Mouse (Mus musculus) embryonic fibroblast, embryonic 13.5 days (primary cell): ENCODE results near the gene Gm17657. TPM values are rescaled to one million over a fixed set of nuclear protein-coding genes. Genes with fewer than 3 reads are reported as not detected.

Experiments used
- H3K27ac ChIP-seq: 2 replicates; pipeline ENCODE4 v1.5.1; 2012; ENCODE audit warnings: low read length, control low read depth, inconsistent platforms; ENCODE audit not compliant: insufficient read depth
- H3K4me1 ChIP-seq: 2 replicates; pipeline ENCODE4 v1.6.1; 2011; ENCODE audit warnings: low read length; ENCODE audit not compliant: control insufficient read depth, insufficient read depth
- H3K4me3 ChIP-seq: 2 replicates; pipeline ENCODE4 v1.5.1; 2011; ENCODE audit warnings: mild to moderate bottlenecking, control low read depth, low read length; ENCODE audit not compliant: insufficient read depth
- CTCF ChIP-seq: IDR thresholded peaks from 2 replicates; pipeline ENCODE4 v1.5.1; 2011; ENCODE audit warnings: mild to moderate bottlenecking, control low read depth, low read length, moderate library complexity, borderline replicate concordance; ENCODE audit not compliant: insufficient read depth
- POLR2A ChIP-seq: IDR thresholded peaks from 2 replicates; pipeline ENCODE4 v1.6.1; 2011; ENCODE audit warnings: low read depth, mild to moderate bottlenecking, control low read depth, low read length, moderate library complexity
- polyA plus RNA-seq: library from polyadenylated mRNA; stranded (reverse); fragments of >200 nt; gene quantifications from 2 replicates; pipeline ENCODE4 v1.2.4, GENCODE M21; 2011; ENCODE audit warnings: low read depth; ENCODE audit not compliant: missing spikeins, insufficient read length

Gm17657 gene
- polyA plus RNA-seq, 1 experiment: not detected

DNA sequence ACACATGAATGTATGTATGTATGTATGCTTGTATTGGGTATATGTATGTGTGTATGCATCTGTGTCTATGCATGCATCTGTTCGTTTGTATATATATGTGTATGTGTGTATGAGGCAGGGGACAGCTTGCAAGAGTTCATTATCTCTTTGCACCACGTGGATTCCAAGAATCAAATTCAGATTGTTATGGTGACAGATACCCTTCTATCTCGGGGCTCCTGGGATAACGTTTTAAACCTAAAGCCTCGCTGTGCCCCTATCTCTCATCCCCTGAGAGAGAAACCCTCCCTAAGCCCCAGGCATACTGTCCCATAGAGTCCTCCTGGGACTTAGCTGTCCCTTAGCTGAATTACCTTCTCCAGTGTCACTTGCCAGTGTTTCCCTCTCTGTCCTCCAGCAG lies 34.1 kb upstream of the Gm17657 start:
- no peak overlapping the region for H3K27ac ChIP-seq
- no peak overlapping the region for H3K4me3 ChIP-seq
- no peaks in the 10 kb centered on the region for H3K4me1 ChIP-seq
- no peak for TF ChIP-seq POLR2A

DNA sequence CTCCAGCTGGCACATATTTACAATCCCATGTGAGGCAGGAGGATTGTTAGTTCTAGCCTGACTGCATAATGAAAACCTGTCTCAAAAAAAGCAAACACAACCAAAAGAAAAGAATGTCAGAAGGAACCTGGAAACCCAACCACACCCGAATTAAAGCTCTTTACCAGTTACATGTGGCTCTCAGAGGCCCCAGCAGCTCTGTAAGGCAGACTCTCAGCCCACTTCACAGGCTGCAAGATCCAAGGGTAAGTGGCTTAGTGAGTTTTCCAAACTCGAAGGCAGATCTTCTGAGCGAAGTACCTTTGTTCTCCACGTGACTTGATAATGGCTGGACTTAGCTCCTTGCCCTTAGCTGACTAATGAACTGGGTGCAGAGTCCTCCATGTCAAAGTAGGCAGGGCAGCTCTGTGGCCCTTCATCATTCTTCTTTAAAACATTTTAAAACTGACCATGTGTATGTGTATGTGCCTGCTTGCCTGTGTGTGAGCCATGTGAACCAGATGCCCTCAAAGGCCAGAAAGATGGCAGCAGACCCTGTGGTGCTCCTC lies 30.2 kb upstream of the Gm17657 start:
- no peaks in the 10 kb centered on the region for H3K4me1 ChIP-seq
- TF ChIP-seq POLR2A (no peak), CTCF (no peak)
- H3K4me3 ChIP-seq: no peak overlapping the region
- H3K27ac ChIP-seq: no peak overlapping the region

DNA sequence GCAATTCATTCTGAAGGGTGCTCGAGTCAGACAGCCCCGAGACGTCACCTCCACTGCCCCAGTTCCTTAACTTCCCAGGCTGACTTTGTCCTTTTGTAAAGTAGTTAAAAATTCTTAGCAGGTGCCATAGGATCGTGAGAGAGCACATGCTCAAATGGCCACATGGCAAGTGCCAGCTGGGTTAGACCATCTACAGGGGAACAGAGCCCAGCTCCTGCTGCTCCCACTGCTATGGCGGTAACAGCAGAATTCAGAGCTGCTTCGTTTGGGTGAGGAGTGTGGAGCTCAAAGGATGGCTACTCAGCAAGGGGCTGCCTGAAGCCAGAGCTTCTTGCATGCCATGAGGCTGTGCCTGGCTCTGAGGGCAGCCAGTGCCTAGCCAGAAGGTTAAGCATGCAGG lies 20.4 kb upstream of the Gm17657 start:
- no peak overlapping the region for H3K4me3 ChIP-seq
- TF ChIP-seq CTCF (no peak), POLR2A (no peak)
- H3K27ac ChIP-seq: no peak overlapping the region
- no peaks in the 10 kb centered on the region for H3K4me1 ChIP-seq

DNA sequence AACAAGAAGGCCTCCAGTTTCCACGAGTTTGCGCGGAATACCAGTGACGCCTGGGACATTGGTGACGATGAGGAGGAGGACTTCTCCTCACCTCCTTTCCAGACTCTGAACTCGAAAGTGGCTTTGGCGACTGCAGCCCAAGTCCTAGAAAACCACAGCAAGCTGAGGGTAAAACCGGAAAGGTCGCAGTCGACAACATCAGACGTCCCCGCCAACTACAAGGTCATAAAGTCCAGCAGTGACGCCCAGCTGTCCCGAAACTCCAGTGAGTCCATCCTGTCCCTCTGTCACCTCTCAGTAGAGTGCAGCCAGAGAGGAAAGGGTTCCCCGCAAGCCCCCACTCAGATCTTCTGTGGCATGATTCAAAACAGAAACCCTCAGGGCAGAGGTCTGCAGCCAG lies 19.0 kb upstream of the Gm17657 start:
- no peaks in the 10 kb centered on the region for H3K4me1 ChIP-seq
- no peak overlapping the region for H3K4me3 ChIP-seq
- no peak overlapping the region for H3K27ac ChIP-seq
- TF ChIP-seq CTCF (no peak), POLR2A (no peak)

DNA sequence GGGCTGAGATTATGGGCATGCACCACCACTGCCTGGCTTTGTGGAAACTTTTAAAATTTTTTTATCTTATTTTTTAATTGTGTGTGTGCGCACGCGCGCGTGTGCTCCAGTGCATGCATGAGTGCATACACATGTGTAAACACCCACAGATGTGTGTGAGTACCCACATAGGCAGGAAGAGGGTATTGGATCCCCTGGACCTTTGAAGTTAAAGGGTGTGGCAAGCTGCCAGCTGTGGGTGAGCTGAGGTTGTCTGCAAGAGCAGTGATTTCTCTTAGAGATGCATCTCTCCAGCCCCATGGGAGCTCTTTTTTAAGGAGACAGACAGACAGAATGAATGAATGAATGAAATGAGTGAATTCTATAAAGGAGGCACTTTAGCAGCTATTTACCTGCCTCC lies 16.1 kb upstream of the Gm17657 start:
- no peak overlapping the region for H3K27ac ChIP-seq

DNA sequence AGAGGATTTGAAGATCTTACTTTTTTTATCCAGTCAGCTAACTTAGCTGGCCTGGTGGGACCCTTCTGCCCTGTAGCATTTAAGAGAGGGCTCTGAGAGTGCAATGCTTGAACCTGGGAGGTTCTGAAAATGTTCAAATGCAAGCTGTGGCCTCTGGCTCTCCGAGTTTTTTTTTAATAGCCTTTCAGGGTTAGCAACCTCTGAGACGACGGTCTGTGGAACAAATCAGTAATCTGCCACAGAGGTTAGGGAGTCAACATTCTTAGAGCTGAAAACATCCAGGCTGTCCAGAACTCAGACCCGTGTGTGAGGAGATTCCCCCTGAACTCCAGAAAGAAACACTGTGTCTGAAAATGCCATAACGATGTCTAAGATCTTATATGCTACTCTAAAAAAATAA lies 9.0 kb upstream of the Gm17657 start:
- H3K27ac ChIP-seq: no peak overlapping the region
- no peaks in the 10 kb centered on the region for H3K4me1 ChIP-seq
- no peak overlapping the region for H3K4me3 ChIP-seq
- TF ChIP-seq CTCF: no peak
- TF ChIP-seq POLR2A: no peak

More for the DNA sequence above, 16.1 kb upstream of the Gm17657 start:
- Histone ChIP-seq H3K4me3 (no peak overlapping the region), H3K4me1 (no peaks in the 10 kb centered on the region)
- TF ChIP-seq CTCF (no peak), POLR2A (no peak)

DNA sequence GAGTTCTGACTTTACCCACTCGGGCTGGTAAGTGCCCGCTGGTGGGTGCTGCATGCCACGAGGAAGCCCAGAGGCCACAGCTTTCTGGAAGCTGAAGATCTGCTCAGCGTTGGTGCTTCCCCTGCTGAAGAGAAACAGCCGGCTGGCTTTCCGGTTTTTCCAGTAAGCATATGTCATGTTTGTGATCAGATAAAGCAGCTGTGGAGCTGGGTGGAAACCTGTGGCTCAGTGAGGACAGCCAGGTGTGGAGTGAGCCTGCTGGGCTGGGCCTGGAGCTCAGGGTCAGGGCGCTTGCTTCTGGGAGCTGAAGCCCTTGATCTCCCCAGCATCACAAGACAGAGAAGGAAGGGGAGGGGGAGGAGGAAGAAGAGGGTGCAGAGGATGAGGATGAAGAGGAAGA lies 7.5 kb upstream of the Gm17657 start:
- Histone ChIP-seq H3K27ac (no peak overlapping the region), H3K4me3 (no peak overlapping the region), H3K4me1 (no peaks in the 10 kb centered on the region)
- TF ChIP-seq CTCF (no peak), POLR2A (no peak)

DNA sequence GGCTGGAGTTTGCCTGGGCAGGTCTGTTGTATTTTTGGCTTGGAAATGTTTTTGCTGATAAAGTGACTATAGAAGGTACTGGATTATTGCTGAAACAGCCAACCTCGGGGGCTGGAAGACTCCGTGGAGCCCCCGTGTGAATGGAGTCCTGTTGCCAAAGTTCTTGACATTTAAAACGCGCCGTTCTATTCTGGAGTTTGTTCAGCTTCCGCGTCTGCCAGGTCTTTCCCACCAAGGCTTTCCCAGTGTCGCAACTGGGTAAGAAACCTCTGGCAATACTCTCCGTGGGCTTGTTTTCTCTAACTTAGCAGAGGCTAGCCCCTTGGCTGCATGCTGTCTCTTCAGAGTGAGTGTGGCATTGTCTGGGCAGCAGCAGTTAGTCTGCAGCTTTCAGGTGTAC lies 7.0 kb upstream of the Gm17657 start:
- no peak overlapping the region for H3K4me3 ChIP-seq
- H3K4me1 ChIP-seq: no peaks in the 10 kb centered on the region
- no peak overlapping the region for H3K27ac ChIP-seq
- TF ChIP-seq CTCF (no peak), POLR2A (no peak)

DNA sequence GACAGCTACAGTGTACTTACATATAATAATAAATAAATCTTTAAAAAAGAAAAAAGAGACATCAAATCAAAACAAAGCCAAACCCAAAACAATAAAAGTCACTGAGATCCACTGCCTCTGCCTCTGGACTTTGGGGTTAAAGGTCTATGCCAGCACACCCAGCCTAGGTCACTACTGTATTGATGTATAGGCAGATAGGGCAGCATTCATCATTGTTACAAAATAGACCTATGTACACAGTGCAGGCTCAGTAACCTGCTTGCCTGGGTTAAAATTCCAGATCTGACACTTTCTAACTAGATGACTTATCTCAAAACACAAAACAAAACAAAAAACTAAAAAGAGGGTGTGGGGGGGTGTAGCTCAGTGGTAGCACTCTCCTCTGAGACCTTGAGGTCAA lies 4.7 kb upstream of the Gm17657 start:
- no peak for TF ChIP-seq CTCF
- no peak for TF ChIP-seq POLR2A
- no peak overlapping the region for H3K4me3 ChIP-seq
- H3K4me1 ChIP-seq: peaks cover 6% of the 10 kb centered on the region; the same call in 1 of the 2 replicates
- no peak overlapping the region for H3K27ac ChIP-seq

DNA sequence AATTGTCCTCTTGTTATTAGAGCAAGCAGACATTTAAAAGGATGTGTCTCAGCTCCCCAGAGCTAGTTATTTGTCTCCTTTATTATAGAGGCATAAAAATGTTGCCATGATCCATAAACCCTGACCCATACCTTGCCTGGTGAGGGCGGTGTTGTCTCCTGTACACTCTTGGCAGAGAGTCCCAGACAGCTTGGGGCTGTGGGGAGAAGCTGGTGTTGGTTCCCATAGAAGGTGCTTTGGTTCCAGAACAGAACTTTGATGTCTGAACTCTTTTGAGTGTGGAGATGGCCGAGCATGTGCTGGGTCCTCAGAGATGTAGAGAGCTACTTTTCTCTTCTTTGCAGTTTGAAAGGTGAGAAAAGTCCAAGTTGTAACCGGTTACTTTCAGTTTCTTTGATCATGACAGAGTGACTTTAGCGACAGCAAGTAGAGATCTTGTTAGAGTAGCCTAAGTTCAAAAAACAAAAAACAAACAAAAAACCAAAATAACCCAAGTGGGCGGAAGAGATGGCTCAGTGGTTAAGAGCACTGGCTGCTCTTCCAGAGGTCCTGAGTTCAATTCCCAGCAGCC lies 2.8 kb upstream of the Gm17657 start, which contains the start of gene Tmem217:
Gene Tmem217, minus strand, starts transcription at position 224 of the 571 bp plus-strand sequence.
- TF ChIP-seq CTCF: no peak
- TF ChIP-seq POLR2A: no peak
- no peak within 1 kb of the TSS for H3K4me3 ChIP-seq

DNA sequence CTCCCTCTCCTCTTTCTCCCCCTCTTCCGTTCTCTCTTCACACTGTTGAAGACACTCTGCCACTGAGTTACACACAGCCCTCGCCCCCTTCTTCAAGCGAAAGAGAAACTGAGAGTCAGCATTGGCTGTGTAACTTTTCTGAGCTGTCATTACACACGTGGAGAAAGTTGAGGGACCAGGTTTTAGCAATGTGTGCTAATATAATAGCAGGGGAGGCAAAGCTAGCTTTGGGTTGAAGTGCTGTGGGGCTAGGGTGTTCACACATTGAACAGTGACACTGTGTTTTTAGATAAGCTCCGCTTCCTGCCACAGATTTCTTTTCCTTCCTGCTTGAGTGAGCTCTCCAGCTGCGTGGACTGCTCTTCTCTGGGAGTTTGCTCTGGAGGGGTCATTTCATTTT lies 1.6 kb upstream of the Gm17657 start:
- no peak overlapping the region for H3K4me3 ChIP-seq

More for the DNA sequence above, 2.8 kb upstream of the Gm17657 start, which contains the start of gene Tmem217:
- H3K4me1 ChIP-seq: peaks cover 6% of the 10 kb centered on the region; the same call in 1 of the 2 replicates
- H3K27ac ChIP-seq: no peak within 1 kb of the TSS

More for the DNA sequence above, 1.6 kb upstream of the Gm17657 start:
- H3K4me1 ChIP-seq: peaks cover 6% of the 10 kb centered on the region; the same call in 1 of the 2 replicates
- TF ChIP-seq POLR2A (no peak), CTCF (no peak)
- H3K27ac ChIP-seq: no peak overlapping the region
